In genomic region chr7:49091371-49091770, GRCm38 (mm10) we compare ENCODE assay signal across 18 mouse cellular contexts.
A peak's percentile ranks its signal among the peaks of the same experiment; 100 is the strongest.
DNase-seq lines count a peak whose midpoint lies in the region; ATAC-seq and TF ChIP-seq lines count a peak whose summit lies in the region.
"Had no signal": no experiment of that assay in that cellular context is flagged by ENCODE, and none has a peak within 500 bp of the region (broad histone marks: within the 10 kb centered on the region; RNA-seq: fewer than 3 reads in every experiment).

No protein-coding gene starts in this region.

- 0 out of 2 replicates have a peak, but pooled peaks cover 3% of the 10 kb centered on the region for H3K27me3 ChIP-seq in hindbrain, embryonic 12.5 days
- H3K27me3 ChIP-seq in hindbrain, embryonic 13.5 days: no peaks in the 10 kb centered on the region
- H3K27me3 ChIP-seq in Patski: no peaks in the 10 kb centered on the region
- H3K27me3 ChIP-seq in forebrain, embryonic 14.5 days (replicated peaks; ENCODE audit: control insufficient read depth, insufficient read depth, low read length): no peaks in the 10 kb centered on the region

- no peak overlapping the region for H3K4me2 ChIP-seq in hindbrain, embryonic 12.5 days (replicated peaks)
- no peak overlapping the region for H3K4me2 ChIP-seq in hindbrain, embryonic 13.5 days
- H3K4me2 ChIP-seq in forebrain, embryonic 14.5 days (ENCODE audit: low read length): no peak overlapping the region
- H3K4me2 ChIP-seq: embryonic facial prominence, embryonic 12.5 days; forebrain, embryonic 12.5 days had no signal

- H3K9ac ChIP-seq in hindbrain, embryonic 12.5 days: no peak overlapping the region
- no peak overlapping the region for H3K9ac ChIP-seq in hindbrain, embryonic 13.5 days
- no peak overlapping the region for H3K9ac ChIP-seq in forebrain, embryonic 14.5 days (ENCODE audit: low read length)
- H3K9ac ChIP-seq: embryonic facial prominence, embryonic 12.5 days; forebrain, embryonic 12.5 days; forebrain, postnatal 0 days had no signal

- 0 out of 2 replicates have a peak, but pooled peaks have one; percentile 7 for ATAC-seq in hindbrain, embryonic 12.5 days (ENCODE audit: low FRiP score)
- ATAC-seq in hindbrain, embryonic 13.5 days (ENCODE audit: low FRiP score): no peak
- peak; percentile 77 for ATAC-seq in Patski
- ATAC-seq in forebrain, embryonic 14.5 days: no peak
- ATAC-seq: forebrain, postnatal 0 days; intestine, embryonic 16.5 days had no signal

- POLR2A ChIA-PET in Patski (lab: Charles Lee): interaction anchor here (0.6 to 1.8 kb wide), 3 partner anchors 13 to 160 kb away, joined by 3 to 6 read pairs (median 3); no protein-coding TSS in a partner anchor

- H3K36me3 ChIP-seq in hindbrain, embryonic 12.5 days: no peaks in the 10 kb centered on the region
- no peaks in the 10 kb centered on the region for H3K36me3 ChIP-seq in hindbrain, embryonic 13.5 days
- H3K36me3 ChIP-seq in forebrain, embryonic 14.5 days (ENCODE audit: control insufficient read depth, insufficient read depth, low read length): no peaks in the 10 kb centered on the region
- H3K36me3 ChIP-seq: embryonic facial prominence, embryonic 12.5 days; forebrain, embryonic 12.5 days had no signal

- in situ Hi-C loops in Patski (cut with MboI; ENCODE audit: low pct_unique_long_range_greater_than_20kb): loop anchor here (10.0 kb wide), 2 partner anchors 197 to 327 kb away; no protein-coding TSS in a partner anchor

- peaks cover 64% of the 10 kb centered on the region for H3K4me1 ChIP-seq in hindbrain, embryonic 12.5 days
- H3K4me1 ChIP-seq in hindbrain, embryonic 13.5 days (replicated peaks): peaks cover 74% of the 10 kb centered on the region
- 0 out of 2 replicates have a peak, but pooled peaks cover 6% of the 10 kb centered on the region for H3K4me1 ChIP-seq in forebrain, embryonic 14.5 days (ENCODE audit: control insufficient read depth, insufficient read depth, low read length)
- H3K4me1 ChIP-seq: embryonic facial prominence, embryonic 12.5 days had no signal

- H3K9me3 ChIP-seq in hindbrain, embryonic 12.5 days (replicated peaks): no peaks in the 10 kb centered on the region
- H3K9me3 ChIP-seq in hindbrain, embryonic 13.5 days: no peaks in the 10 kb centered on the region
- no peaks in the 10 kb centered on the region for H3K9me3 ChIP-seq in forebrain, embryonic 14.5 days (replicated peaks; ENCODE audit: control insufficient read depth, low read length)
- H3K9me3 ChIP-seq: embryonic facial prominence, embryonic 12.5 days; forebrain, embryonic 12.5 days had no signal

- TF ChIP-seq CTCF in gastrocnemius, adult 2 months (IDR thresholded peaks at IDR 0.05): no peak
- TF ChIP-seq CTCF in Patski (IDR thresholded peaks at IDR 0.05): no peak

- CTCF ChIA-PET in Patski (lab: Charles Lee): interaction anchor here (0.7 to 2.6 kb wide), 7 partner anchors 9 to 197 kb away, joined by 3 to 14 read pairs (median 7); no protein-coding TSS in a partner anchor

- DNase-seq in gastrocnemius, adult 2 months: peak; percentile 23
- DNase-seq in gastrocnemius, adult 8-10 months (ENCODE audit: low spot score in 2 of 2): no peak
- DNase-seq in 3134 (ENCODE audit: extremely low read depth, insufficient read length, low spot score): peak; percentile 9
- DNase-seq in Patski (ENCODE audit: low read depth, low spot score): peak; percentile 94
- no peak for DNase-seq in forebrain, embryonic 14.5 days (ENCODE audit: low spot score)
- DNase-seq: adrenal gland, postnatal 10 days; cerebellum, adult 11 months; cerebellum, adult 8-10 months; embryo, embryonic 11 days; forebrain, postnatal 0 days; gastrocnemius, postnatal 14 days; heart, postnatal 10 days; kidney, adult 2 months had no signal

- no peak overlapping the region for H3K27ac ChIP-seq in gastrocnemius, adult 2 months
- no peak overlapping the region for H3K27ac ChIP-seq in hindbrain, embryonic 12.5 days
- H3K27ac ChIP-seq in hindbrain, embryonic 13.5 days: no peak overlapping the region
- no peak overlapping the region for H3K27ac ChIP-seq in forebrain, embryonic 14.5 days (ENCODE audit: low read depth, low read length)
- H3K27ac ChIP-seq: embryonic facial prominence, embryonic 12.5 days; forebrain, embryonic 12.5 days had no signal

- no peak overlapping the region for H3K4me3 ChIP-seq in gastrocnemius, adult 2 months
- H3K4me3 ChIP-seq in hindbrain, embryonic 12.5 days: no peak overlapping the region
- H3K4me3 ChIP-seq in hindbrain, embryonic 13.5 days: no peak overlapping the region
- no peak overlapping the region for H3K4me3 ChIP-seq in forebrain, embryonic 14.5 days (ENCODE audit: low read depth, low read length)
- H3K4me3 ChIP-seq: embryonic facial prominence, embryonic 12.5 days; forebrain, embryonic 12.5 days had no signal

- 43% methylated on average over 5 of the region's 5 CpGs for WGBS in hindbrain, embryonic 12.5 days
- WGBS in hindbrain, embryonic 13.5 days: 30% methylated on average over 5 of the region's 5 CpGs
- 53% methylated on average over 5 of the region's 5 CpGs for WGBS in forebrain, embryonic 14.5 days

- intact Hi-C loops in gastrocnemius, adult 2 months (cut with DNase I): no loop called here

Comparison
In these comparisons a context has a peak if more than half of its experiments do, and no peak if none do; other contexts are left out.
1. DNase-seq: peak in gastrocnemius, adult 2 months (single experiment), 3134 (single experiment) and Patski (single experiment); none in gastrocnemius, adult 8-10 months (0 of 2) and forebrain, embryonic 14.5 days (single experiment).
2. ATAC-seq: peak in hindbrain, embryonic 12.5 days (single experiment) and Patski (single experiment); none in hindbrain, embryonic 13.5 days (single experiment) and forebrain, embryonic 14.5 days (single experiment).